Mouse (Mus musculus) T-helper 2 cell (primary cell): ENCODE results near the gene Sergef.

Source experiments
- in situ Hi-C: fragments of 300-600 bp; cut with MboI, MseI; formaldehyde crosslinking; loops from one replicate; pipeline ENCODE4 v1.15.1; 2025; ENCODE audit warnings: high pct_unique_total_duplicates

Sergef gene

GRCm38 (mm10) chr7:46616429-46617005, 23.1 kb downstream of the Sergef start:
- in situ Hi-C loops: no loop called here

- in situ Hi-C loops: no loop called here
Observed at GRCm38 (mm10) chr7:46615256-46615977, 24.2 kb downstream of the Sergef start.

DNA sequence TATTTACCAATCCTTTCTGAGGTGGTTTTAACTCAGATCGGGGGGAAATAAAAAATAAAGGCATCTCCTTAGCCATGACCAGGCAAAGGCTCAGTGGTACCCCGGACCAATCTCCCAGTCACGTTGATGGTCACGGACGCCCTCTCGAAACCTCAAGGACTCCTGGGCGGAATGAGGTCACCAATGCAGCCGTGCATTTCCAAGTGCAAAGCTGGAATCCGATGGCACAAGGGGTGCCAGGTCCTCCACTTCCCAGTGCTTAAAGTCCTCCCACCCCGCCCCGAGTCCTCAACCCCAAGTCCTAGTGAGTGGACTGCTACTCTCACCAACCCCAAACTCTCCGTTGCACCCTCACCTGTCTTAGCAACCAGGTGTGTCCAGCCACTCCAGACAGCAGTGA, 25.3 kb downstream of the Sergef start:
- in situ Hi-C loops: loop anchor here (5.0 kb wide), 1 partner anchor 342 kb away; no protein-coding TSS in a partner anchor

GRCm38 (mm10) chr7:46613091-46613490, 26.5 kb downstream of the Sergef start:
- in situ Hi-C loops: loop anchor here (5.0 kb wide), 1 partner anchor 341 kb away; no protein-coding TSS in a partner anchor

DNA sequence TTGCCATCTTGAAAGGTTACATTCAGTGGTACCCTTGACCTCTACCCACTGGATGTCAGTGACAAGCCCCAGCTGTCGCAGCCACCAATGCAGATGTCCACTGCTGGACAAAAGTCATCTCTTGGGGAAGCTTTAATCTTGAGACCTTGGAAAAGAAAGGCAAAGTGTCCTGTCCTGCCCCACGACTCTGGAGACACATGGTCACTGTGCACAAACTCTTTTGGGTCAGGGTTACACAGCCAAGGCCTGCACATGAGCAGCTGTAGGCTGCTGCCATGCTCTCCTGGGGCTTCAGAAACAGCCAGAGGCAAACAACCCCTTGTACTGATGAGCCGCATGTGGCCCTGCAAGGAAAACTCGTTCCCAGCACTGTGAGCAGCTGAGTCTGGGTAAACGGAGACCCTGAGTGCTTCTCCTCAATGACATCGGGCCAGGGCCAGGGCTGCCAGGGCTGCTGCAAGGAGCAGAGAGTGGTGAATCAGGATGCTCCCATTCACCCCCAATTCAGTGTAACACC, 27.1 kb downstream of the Sergef start:
- in situ Hi-C loops: loop anchor here (5.0 kb wide), 1 partner anchor 340 kb away; no protein-coding TSS in a partner anchor

- in situ Hi-C loops: loop anchor here (5.0 kb wide), 1 partner anchor 340 kb away; no protein-coding TSS in a partner anchor
Observed at GRCm38 (mm10) chr7:46611970-46612369, 27.6 kb downstream of the Sergef start.

DNA sequence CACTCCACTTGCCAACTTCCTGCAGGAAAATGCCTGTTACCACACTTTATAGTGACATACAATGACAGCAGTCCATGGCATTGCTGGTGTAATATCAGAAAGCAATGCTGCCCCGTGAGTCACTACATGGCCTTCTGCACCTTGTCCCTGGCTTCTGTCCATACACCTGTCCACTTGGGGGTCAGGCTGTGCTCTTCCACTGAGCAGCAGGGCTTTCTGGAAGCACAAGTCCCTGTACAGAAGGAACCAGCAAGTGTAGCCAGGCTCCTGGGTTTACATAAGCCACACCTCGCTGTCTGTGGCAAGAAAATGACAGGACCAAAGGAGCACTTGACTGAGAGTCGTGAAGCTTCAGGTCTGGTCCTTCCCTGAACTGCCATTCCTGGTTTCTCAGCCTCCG, 30.3 kb downstream of the Sergef start:
- in situ Hi-C loops: loop anchor here (5.0 kb wide), 1 partner anchor 217 kb away; no protein-coding TSS in a partner anchor

GRCm38 (mm10) chr7:46607428-46608055, 32.1 kb downstream of the Sergef start:
- in situ Hi-C loops: loop anchor here (5.0 kb wide), 1 partner anchor 215 kb away; no protein-coding TSS in a partner anchor

GRCm38 (mm10) chr7:46607031-46607426, 32.6 kb downstream of the Sergef start:
- in situ Hi-C loops: loop anchor here (5.0 kb wide), 1 partner anchor 215 kb away; no protein-coding TSS in a partner anchor

GRCm38 (mm10) chr7:46606391-46607030, 33.1 kb downstream of the Sergef start:
- in situ Hi-C loops: loop anchor here (5.0 kb wide), 1 partner anchor 214 kb away; no protein-coding TSS in a partner anchor

DNA sequence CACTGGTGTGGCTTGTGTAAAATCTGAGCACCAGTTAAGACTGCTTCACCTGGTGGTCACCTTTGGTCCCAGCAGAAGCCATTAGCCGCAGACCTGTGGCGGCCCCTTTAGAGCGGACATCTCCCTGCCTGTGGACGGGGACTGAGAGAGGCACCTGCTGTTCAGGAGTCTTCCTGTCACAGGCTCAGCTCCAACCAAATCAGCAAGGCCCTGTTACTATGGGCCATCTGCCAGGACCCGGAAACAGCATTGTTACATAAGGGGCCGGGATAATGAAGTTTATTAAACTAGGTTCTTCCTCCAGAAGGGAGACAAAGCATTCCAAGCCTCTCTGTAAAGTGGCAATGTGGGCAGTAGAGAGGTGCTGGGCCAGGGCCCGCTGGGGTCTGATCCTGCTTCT, 36.6 kb downstream of the Sergef start:
- in situ Hi-C loops: no loop called here

DNA sequence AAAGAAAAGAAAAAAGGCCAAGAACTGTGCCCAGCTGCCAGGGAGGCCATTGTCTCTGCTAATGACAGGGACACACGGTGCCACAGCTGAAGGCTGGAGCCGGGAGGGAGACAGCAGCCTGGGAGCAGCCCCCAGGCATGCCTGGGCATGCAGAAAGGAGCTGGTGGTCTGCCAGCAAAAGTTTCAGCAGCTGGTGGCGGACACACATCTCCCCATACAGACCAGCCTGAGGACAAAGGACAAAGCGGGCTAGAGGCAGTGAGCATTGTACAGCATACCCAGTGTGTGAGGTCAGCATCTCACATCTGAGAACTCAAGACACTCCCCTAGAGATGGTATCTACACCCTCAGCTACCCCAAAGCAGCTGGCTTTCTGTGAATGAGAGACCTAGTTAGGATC, 37.5 kb downstream of the Sergef start:
- in situ Hi-C loops: no loop called here

- in situ Hi-C loops: no loop called here
Observed at GRCm38 (mm10) chr7:46601097-46601496, 38.5 kb downstream of the Sergef start.

- in situ Hi-C loops: no loop called here
Observed at GRCm38 (mm10) chr7:46597006-46597405, 42.6 kb downstream of the Sergef start.

DNA sequence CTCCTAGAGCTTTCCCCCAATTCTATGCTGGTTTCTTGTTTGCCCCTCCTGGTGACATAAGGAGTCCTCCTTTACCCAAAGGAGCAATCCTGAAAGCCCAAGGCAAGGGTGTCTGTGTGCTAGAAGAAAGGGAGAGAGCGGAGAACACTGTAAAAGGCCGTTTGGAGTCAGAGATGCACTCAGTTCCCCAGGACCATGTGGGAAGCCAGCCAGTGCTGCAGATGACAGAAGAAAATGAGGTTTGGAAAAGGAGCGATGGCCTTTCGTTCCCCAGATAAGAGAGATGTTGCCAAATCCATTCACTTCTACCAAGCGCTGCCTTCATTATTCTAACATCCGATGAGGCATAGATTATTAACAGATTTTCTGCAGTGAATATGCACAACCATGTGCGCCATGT, 48.1 kb downstream of the Sergef start:
- in situ Hi-C loops: no loop called here

- in situ Hi-C loops: no loop called here
Observed at GRCm38 (mm10) chr7:46589181-46589580, 50.4 kb downstream of the Sergef start.

- in situ Hi-C loops: no loop called here
Observed at GRCm38 (mm10) chr7:46588005-46588404, 51.6 kb downstream of the Sergef start.

- in situ Hi-C loops: no loop called here
Observed at GRCm38 (mm10) chr7:46587466-46587865, 52.1 kb downstream of the Sergef start.

DNA sequence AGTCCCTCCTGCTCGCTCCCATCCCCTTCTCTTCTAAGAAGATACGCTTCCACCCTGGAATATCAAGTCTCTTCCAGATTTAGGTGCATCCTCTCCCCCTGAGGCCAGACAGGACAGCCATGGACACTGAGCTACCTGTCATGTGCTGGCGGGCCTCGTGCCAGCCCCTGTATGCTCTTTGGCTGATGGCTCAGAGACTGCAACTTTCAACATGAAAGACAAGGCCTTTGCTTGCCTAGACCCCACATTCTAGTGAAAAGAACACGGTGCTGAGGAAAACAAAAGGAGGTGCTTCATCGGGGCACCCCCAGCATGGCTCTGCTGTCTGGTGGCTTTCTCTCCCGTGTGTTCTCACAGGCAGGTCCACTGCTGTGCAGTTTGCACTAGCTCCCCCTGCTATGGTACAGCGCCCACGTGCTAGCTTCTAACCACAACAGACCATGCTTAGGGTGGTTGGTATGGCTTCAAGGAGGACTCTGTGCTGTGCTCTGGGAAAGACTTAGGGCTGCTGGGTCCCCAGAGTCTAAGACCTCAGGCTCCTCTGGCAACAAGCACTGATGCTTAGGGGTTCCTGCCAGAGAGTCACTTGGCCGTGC, 52.9 kb downstream of the Sergef start:
- in situ Hi-C loops: no loop called here

GRCm38 (mm10) chr7:46582750-46583149, 56.9 kb downstream of the Sergef start:
- in situ Hi-C loops: no loop called here

DNA sequence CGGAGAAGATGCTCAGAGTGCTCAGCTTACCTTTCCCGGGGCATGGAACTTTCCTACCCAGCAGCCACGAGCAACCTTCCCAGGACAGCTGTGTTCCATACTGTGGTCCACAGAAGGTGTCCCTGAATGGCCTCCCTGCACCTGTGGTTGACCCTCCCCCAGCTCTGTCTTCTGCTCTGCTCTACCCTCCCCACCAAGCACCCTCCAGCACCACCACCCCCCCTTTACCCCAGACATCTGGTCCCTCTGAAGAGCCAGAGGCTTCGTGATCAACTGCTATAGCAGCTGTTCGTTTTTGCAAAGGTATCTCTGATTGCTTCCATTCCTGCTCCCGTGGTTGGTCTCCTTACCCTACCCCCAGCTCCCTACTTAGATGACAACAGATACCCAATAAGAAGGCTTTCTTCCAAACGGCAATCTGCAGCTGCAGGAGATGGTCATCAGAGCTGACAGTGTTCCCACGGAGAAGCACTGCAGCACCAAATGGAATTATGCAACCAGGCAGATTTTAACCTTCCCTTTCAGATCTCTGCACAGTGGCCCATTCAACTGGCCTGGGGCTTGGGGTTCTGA, 58.2 kb downstream of the Sergef start:
- in situ Hi-C loops: no loop called here
